Mouse (Mus musculus): ENCODE measurements around the gene Pcyt1a. TPM values are rescaled to one million over a fixed set of nuclear protein-coding genes. Genes with fewer than 3 reads are reported as not detected.
"Not testable (repeated sequence)": the region's sequence is repeated elsewhere in the genome, so short reads cannot be mapped to it uniquely, and the experiment has no call there.

Pcyt1a gene
- total RNA-seq, 2 experiments from 2014 or later, result 35.0 to 38.6 TPM

DNA sequence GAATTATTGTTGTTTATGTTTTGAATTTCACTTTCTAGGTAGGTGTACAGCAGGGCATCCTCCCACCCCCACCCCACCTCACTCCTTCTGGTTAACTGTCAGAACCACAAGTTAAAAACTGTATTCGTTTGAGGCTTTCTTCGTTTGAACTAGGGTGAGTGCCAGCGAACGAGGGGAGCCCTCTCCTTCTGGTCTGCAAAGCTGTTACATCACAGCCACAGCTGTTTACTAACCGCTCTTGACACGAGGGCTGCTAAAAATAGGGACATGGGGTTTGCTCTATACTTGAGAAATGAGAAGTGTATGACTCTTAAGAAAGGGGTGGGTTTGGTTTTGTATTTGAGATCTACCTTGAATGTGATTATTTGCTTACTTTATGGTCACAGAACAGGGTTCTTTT, 3.3 kb downstream of the Pcyt1a start:
- no peak for DNase-seq

DNA sequence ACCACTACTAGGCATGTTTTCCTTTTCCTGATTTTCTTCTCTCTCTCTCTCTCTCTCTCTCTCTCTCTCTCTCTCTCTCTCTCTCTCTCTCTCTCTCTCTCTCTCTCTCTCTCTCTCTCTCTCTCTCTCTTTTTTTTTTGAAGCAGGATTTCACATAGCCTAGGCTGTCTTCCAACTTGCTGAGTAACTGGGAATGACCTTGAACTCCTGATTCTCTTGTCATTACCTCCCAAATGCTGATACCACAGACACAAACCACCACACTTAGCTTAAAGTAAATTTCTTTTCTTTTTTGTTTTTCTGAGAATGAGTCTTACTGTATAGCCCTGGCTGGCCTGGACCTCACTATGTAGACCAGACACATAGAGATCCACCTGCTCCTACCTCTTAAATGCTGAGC, 4.0 kb downstream of the Pcyt1a start:
- no peak for DNase-seq

DNA sequence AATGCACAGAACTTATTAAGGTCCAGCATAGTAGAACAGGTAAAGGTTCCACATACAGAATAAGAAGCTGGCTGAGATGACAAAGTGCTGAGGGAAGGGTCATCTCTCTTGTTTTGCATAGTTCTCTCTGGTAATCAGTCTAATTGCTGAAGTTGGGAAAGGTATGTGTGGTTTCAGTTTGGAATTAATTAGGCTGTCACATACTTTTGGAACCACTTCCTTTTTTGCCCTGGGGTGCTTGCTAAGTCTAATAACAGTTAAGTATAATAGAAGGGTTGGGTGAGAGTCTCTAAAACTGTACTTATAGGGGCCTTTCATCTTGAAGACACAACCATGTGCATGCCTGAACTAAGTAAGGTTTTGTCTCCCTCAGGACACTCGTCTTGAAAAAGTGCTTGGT, 5.9 kb downstream of the Pcyt1a start:
- no peak for DNase-seq

DNA sequence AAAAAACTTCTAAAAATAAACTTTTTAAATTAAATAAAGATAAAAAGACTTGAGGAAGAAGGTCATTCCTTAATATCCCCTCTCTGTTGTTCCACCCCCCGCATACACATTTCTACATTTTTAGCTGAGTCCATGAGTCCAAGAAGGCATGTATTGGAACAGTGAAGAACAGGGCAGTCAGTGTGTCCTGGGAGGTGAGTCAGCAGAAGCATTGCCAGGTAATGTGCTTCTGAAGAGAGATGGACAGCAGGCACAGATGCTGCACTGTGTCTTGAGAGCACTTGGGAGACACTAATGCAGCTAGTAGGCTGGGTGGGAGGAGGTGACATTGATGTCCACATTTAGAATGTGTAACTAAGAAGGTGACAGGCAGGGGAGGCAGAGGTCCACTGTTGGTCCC, 6.5 kb downstream of the Pcyt1a start:
- no peak for DNase-seq

DNA sequence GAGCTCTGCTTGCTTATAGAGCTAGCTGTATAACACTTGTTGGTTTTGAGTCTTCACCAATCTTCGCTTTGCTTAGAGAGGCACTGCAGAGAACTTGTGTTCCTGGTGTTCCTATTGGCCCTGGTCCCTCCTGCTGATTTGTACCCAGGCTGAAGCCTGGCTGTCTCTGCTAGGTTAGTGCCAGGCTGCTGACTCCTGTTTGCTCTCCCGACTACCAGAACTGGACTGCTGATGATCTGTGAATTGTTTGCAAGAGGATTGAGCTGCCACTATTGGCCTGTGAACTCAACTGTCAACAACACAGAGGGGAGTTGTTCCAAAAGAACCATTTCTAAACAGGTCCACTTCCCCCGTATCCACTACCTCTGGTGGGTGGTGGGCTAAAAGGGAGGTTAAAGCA, 10.7 kb downstream of the Pcyt1a start:
- DNase-seq, result no peak

DNA sequence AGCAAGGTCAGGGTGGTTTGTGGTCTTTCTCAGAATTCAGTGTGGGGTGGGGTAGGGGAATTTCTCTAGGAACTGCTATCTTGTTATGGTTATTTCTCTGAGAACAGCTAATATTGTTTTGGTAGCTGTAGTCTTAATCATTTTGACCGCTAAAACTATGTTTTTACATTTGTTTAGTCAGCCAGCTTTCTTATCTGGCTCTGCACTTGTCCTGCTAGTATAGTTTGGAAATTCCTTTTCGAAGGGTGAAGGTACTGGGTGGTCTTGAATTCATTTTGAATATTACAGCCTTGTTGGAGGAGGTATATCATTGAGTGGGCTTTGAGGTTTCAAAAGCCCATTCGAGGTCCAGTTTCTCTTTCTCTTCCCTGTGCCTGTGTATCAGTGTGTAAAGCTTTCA, 13.9 kb downstream of the Pcyt1a start:
- DNase-seq, result not testable (repeated sequence)

DNA sequence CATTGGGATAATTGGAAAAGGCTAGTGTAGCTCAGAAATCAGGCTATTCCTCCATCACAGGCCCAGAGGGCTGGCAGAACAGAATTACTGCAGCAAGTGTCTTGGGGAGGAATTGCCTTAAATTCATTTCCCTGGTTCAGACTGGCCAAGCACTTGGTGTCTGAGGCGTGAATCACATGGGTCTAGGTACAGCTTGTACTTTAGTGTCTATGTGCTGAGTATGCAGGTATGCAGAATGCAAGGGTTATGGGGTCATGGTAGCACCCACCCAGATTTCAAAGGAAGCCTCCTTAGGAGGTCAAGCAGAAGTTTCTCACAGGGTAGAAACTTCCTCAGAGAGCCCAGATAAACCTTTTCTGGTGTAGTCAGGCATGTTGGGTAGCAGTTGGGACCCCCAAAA, 14.8 kb downstream of the Pcyt1a start:
- DNase-seq, result no peak

DNA sequence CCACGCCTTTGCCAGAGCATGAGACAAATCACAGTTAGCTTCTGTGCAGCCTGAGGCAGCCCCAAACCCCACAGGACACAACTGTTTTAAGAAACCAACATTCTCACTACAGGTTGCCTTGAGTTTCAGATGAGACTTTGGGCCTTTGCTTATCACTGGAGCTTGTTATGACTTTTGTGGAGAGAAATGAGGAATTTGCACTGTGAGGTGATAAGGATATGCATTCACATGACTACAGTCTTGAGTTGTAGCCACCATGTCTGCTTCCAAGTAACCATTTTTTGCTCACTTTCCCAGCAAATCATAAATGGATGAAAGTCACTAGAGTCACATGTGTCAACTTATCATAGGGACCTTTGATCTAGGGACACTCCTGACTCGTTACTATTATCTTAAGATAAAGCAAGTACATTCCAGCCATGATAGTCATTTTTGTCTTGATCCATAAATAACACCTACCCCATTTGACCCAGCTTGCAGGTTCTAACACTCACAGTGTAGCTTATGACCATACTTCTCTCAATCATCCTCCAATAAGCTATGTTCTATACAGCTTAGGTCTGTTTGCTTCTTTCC, 15.9 kb downstream of the Pcyt1a start:
- DNase-seq, result no peak

DNA sequence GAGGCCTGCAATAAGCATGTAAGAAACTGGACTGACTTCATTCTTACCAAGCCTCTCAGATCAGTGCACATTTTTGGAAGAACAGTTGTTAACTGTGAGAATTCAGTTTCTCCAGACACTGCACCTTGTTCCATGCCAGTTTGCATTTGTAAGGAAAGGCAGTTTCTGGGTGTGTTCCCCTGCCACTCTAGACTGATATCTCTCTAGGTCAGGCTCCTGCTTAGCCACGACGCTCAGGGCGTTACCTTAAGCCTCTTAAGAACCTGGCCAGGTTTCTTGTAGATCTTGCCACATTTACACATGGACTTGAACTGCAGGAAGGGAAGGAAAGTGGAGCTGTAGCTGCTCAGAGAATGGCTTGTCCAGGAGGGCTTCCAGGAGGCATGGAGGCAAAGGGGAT, 18.9 kb downstream of the Pcyt1a start:
- DNase-seq, result no peak

DNA sequence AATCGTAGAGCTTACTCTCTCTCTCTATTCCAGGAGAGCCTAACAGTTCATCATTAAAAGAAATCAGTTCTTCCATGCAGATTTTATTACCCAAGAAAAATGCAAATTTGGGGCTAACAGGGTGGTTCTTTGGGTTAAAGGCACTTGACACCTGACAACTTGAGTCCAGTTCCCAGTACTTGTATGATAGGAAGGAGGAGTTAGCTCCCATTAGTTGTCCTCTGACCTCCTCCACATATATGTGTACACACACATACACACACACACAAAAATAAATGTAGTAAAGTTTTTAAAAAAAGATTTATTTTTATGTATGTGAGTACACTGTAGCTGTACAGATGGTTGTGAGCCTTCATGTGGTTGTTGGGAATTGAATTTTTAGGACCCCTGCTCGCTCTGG, 19.4 kb downstream of the Pcyt1a start:
- no peak for DNase-seq

DNA sequence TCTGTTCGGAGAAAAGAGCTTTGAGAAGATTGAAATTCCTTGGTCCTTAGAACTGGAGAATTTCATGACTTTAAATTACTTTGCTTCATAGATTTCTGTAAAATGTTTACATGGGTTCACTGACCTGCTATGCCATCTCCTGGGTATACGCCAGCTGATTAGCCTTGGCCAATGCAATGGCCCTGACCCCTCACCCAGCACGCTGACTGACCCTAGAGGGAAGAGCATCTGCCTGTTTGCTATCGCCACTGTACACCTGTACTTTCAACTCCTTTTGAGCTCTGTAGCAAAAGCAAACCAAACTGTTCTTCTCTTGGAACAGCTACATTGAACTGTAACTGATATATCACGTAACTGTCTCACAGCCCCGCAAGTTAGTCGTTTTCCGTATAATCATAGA, 22.4 kb downstream of the Pcyt1a start:
- no peak for DNase-seq

DNA sequence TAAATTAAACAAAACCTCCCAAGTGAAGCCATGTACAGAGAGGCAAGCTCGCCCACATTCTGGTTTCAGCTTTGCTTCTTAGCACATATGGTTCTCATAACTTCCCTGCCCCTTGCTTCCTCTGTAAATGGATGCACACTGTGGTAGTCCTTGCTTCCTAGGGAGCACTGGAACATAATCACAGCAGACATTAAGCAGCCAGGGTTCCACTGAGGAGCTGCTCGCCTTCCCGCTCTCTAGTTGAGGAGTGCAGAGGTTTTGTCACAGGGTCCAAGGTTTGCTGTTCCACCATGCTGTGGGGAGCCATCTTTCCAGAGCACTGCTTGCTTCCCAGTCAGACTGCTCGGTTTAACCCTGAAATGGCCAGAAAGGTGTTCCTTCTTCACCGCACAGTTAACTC, 23.9 kb downstream of the Pcyt1a start:
- no peak for DNase-seq

DNA sequence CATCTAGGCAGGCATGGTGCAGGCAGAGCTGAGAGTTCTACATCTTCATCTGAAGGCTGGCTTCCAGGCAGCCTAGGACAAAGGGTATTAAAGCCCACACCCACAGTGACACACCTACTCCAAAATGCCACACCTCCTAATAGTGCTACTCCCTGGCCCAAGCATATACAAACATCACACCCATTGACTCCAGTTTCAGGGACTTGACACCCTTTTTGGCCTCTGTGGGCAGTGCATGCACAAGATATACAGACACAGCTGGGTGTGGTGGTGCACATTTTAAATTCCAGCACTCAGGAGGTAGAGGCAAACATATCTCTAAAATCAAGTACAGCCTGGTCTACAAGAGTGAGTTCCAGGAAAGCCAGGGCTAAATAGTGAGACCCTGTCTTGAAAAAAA, 25.4 kb downstream of the Pcyt1a start:
- DNase-seq, result no peak

DNA sequence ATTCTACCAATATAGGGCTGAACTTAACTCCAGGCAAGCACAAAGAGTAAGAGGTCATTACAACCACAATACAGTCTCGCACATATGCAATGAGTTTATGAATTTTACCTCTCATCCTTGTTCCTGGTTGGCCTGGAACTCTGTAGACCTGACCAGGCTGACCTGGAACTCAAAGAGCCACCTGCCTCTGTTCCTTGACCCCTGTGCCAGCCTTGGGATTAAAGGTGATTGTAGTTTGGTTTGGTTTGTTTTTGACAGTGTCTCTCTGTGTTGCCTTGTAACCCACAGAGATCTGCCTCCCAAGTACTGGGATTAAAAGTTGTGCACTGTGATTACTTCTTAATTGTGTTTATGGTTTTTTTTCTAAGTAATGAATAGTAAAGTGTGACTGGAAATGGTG, 26.0 kb downstream of the Pcyt1a start:
- no peak for DNase-seq

DNA sequence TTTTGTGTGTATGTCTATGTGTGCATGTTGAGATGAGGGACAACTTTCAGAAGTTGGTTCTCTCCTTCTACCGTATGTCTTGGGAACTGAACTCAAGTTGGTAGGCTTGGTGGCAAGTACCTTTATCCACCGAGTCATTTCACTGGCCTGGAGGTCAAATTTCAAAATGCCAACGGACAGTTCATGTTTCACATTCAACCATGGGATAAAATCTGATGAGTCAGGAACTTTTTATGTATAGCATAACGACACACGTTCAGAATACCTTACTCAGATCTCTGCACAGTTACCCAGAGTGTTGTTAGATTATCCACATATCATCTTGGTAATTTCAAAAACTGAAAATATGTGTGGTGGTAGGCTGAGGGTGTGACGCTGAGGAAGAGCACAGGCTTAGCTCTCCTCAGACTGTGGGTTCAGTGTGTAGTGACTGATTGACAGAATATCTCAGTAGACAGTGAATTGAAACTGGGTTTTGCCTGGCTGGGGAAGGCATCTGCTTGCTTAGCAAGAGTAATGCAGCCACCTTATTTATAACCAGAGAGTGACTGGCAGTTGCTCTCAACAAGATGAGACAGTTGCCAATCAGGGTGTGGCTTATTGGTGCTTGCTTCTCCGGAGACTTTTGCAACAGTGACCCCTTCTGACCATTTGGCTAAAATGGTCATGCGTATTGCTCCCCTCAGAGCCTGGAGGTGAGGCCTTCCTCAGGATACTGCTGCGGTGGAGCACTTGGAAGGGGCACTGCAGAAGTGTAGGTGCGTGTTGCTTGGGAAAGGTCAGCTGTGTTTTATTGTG, 27.1 kb downstream of the Pcyt1a start:
- DNase-seq, result peak; percentile 34 to 39

DNA sequence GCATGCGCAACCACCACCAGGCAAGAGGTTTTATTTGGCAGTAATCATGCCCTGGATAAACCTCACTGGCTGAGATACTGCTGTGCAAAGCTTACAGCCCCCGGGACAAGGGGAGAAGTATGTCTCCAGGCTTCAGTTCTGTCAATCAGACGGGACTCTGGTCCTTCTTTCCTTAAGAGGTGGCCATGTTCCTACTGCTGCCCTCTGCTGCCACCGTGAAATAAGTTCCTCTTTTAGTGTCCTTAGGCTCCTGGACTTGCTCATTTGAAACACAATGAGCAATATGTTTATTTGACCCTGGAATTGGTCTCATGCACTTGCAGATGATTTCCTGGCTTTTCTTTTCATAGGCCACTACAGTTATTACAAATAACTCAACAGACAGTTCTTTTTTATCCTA, 29.8 kb downstream of the Pcyt1a start:
- no peak for DNase-seq

DNA sequence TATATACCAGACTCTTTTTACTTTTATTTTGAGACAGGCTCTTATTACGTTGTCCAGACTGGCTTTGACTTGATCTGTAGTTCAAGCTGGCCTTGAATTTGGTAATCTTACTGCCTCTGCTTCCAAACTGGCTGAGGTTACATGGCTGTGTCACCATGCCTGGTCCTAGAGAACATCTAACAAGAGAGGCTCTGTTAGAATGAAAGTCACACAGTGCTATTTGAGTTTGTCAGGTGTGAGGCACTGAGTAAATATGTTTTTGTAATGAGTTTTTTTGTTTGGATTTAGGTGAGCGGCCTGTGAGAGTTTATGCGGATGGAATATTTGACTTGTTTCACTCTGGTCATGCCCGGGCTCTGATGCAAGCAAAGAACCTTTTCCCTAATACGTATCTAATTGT, 31.0 kb downstream of the Pcyt1a start:
- DNase-seq, result no peak

DNA sequence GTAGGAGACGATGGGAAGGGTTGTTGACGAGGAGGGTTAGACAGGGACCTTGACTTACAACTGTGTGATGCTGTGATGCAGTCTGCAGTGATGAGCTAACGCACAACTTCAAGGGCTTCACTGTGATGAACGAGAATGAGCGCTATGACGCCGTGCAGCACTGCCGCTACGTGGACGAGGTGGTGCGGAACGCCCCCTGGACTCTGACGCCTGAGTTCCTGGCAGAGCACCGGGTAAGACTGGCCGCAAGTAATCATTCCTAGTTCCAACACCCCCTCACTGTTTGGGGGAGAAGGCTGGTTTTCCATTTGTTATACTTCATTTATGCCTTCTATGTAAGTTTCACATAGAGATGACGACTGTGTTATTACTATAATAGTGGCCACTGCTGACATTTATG, 32.2 kb downstream of the Pcyt1a start:
- no peak for DNase-seq

DNA sequence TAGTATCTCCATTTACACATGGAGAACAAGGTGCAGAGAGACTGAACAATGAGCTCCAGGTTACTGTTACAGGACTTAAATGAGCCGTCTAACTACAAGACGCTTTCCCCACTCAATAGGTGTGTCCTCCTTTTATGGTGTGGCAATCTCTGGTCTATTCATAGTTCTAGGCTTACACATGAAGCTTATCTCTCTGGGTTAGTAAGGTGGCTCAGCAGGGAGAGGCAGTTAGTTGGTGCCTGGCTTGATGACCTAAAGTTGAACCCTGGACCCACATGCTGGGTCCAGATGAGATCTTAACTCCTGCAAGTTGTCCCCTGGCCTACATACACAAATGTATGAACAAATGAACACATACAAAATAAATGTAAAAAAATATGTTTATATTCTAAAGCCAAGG, 32.7 kb downstream of the Pcyt1a start:
- no peak for DNase-seq

DNA sequence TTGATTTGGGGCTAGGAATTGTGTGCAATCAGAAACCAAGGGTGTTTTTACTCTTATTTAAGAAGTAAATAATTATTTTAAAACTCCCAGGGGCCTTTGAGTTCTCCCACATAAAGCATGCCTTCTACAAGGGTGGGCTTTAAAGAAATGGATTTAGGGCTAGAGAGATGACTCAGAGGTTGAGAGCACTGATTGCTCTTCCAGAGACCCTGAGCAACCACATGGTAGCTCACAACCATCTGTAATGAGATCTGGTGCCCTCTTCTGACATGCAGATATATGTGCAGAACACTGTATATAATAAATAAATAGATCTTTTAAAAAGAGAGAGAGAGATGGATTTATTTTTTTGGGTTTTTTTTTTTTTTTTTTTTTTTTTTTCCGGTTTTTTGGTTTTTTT, 34.2 kb downstream of the Pcyt1a start:
- no peak for DNase-seq

DNA sequence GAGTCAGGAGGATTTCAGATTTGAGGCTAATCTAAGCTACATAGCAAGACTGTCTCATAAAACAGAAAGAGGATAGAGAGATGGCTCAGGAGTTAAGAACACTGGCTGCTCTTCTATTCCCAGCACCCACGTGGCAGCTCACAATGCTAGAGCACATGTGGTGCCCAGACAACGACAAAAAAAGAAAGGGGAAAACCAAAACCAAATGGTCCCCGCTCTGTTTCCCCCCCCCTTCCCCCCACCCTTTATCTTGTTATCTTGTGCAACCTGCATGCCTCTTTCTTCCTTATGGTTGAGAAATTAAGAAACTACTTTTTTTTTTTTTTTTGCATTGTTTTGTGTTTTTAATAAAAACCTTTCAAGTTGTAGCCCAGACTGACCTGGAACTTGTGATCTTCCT, 37.8 kb downstream of the Pcyt1a start:
- no peak for DNase-seq

DNA sequence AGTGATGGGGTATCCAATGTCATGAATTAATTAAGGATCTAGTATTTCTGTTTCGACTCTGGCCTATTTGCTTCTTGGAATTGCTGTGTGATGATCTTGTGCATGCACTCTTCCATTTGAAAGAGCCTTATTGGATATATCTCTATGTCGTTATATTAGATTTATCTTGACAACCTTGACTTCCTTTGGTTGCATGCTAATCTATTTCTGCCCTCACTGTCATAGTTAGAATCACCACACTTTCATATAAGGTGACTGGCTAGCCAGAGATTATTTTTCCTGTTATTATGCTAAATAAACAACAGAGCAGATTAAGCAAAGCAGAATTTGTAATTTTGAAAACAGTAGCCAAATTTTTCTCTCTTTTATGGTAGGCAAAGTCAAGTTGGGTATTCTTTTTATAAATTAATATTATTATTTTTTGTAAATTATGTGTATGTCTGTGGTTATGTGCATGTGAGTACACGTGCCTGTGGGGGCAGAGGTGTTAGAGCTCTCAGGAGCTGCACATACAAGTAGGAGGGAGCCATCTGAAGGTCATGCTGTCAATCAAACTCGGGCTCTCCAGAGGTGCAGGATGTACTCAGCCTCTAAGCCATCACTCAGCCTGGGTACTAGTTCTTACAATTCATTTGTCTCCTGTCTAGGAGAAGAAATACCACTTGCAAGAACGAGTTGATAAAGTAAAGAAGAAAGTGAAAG, 38.8 kb downstream of the Pcyt1a start:
- DNase-seq, result no peak

DNA sequence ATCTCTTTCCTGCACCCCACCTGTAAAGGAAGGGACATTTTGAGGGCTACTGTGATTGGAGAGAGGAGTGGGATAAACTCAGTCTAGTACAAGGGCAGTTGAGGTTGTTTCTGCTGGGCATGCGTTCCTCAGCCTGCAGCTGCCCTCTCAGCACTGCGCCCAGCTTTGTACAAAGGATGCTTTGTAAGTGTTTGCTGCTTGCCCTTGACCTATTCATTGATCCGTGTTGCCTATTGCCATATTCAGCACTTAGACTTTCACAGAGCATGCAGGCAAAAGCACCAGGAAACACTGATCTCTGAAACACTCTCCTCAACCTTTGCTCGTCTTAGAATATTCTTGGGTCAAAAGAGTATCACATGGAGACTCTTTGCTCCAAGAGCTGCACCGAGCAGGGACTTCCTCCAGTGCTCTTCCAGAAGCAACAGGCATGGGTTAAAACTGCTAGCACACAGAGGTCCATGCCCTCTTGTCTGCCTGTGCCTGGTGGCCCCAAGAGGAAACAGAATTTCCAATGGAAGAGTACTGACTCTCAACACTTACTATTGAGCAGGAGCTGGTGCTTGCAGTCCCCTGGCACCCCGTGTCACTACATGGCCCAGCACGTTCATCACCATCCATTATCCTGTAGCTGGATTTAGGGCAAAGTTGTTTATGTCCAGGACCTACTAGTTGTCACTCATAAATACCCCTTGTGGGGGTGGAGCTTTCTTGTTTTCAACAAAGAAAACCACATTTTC, 41.7 kb downstream of the Pcyt1a start:
- DNase-seq, result no peak
